Mouse (Mus musculus): ENCODE measurements at regions not wholly inside any gene's neighbourhood (a gene's known extent, or its start where the extent isn't known, plus 50 kb on each side); places are given as distances from the start of the nearest gene placed in this dataset.
A peak's percentile ranks its signal among the peaks of the same experiment; 100 is the strongest.

GRCm38 (mm10) chr8:103270815-103271553 is 485.5 kb upstream of the Cdh11 start:
- no peaks in the 10 kb centered on the region for H3K27me3 ChIP-seq (replicated peaks; ENCODE audit: control insufficient read depth, insufficient read depth, low read length)
- no peaks in the 10 kb centered on the region for H3K9me3 ChIP-seq (ENCODE audit: control insufficient read depth)
- no peak overlapping the region for H3K9ac ChIP-seq (ENCODE audit: low read depth, low read length)
- no peak overlapping the region for H3K27ac ChIP-seq (ENCODE audit: low read depth, low read length)
- no peak for TF ChIP-seq CTCF (IDR thresholded peaks at IDR 0.05; ENCODE audit: low read depth)
- WGBS = 78% methylated on average over 9 of the region's 9 CpGs
- no peak overlapping the region for H3K4me2 ChIP-seq (replicated peaks; ENCODE audit: low read depth)
- no peak for ATAC-seq
- H3K36me3 ChIP-seq (ENCODE audit: control insufficient read depth, insufficient read depth) = no peaks in the 10 kb centered on the region
- H3K4me1 ChIP-seq (replicated peaks; ENCODE audit: control insufficient read depth, insufficient read depth, low read length) = peaks cover 3% of the 10 kb centered on the region; the same call in 1 of the 2 replicates
- H3K4me3 ChIP-seq (ENCODE audit: low read depth, low read length) = no peak overlapping the region

- no peak for ATAC-seq
- TF ChIP-seq CTCF (IDR thresholded peaks at IDR 0.05; ENCODE audit: low read depth) = no peak
- 38% methylated on average over 5 of the region's 5 CpGs for WGBS
- Histone ChIP-seq H3K27ac (ENCODE audit: low read depth, low read length) (peak overlapping the region; percentile 50; the same call in 1 of the 2 replicates), H3K4me1 (replicated peaks; ENCODE audit: control insufficient read depth, insufficient read depth, low read length) (peaks cover 3% of the 10 kb centered on the region; the same call in 1 of the 2 replicates), H3K27me3 (replicated peaks; ENCODE audit: control insufficient read depth, insufficient read depth, low read length) (no peaks in the 10 kb centered on the region), H3K9ac (ENCODE audit: low read depth, low read length) (no peak overlapping the region), H3K4me3 (ENCODE audit: low read depth, low read length) (no peak overlapping the region), H3K9me3 (ENCODE audit: control insufficient read depth) (no peaks in the 10 kb centered on the region), H3K4me2 (replicated peaks; ENCODE audit: low read depth) (no peak overlapping the region), H3K36me3 (ENCODE audit: control insufficient read depth, insufficient read depth) (no peaks in the 10 kb centered on the region)
These were observed 487.1 kb upstream of the Cdh11 start for GRCm38 (mm10) chr8:103272305-103273079.

GRCm38 (mm10) chr8:103273476-103273875 is 488.0 kb upstream of the Cdh11 start:
- WGBS = 38% methylated on average over 2 of the region's 2 CpGs
- Histone ChIP-seq H3K9me3 (ENCODE audit: control insufficient read depth) (no peaks in the 10 kb centered on the region), H3K4me3 (ENCODE audit: low read depth, low read length) (no peak overlapping the region), H3K27me3 (replicated peaks; ENCODE audit: control insufficient read depth, insufficient read depth, low read length) (no peaks in the 10 kb centered on the region), H3K27ac (ENCODE audit: low read depth, low read length) (peak overlapping the region; percentile 62), H3K36me3 (ENCODE audit: control insufficient read depth, insufficient read depth) (no peaks in the 10 kb centered on the region), H3K4me2 (replicated peaks; ENCODE audit: low read depth) (no peak overlapping the region), H3K4me1 (replicated peaks; ENCODE audit: control insufficient read depth, insufficient read depth, low read length) (peaks cover 3% of the 10 kb centered on the region; the same call in 1 of the 2 replicates), H3K9ac (ENCODE audit: low read depth, low read length) (no peak overlapping the region)
- ATAC-seq = peak; percentile 99
- TF ChIP-seq CTCF (IDR thresholded peaks at IDR 0.05; ENCODE audit: low read depth) = no peak

- H3K4me1 ChIP-seq (replicated peaks; ENCODE audit: control insufficient read depth, insufficient read depth, low read length) = no peaks in the 10 kb centered on the region
- H3K9me3 ChIP-seq (ENCODE audit: control insufficient read depth) = no peaks in the 10 kb centered on the region
- WGBS = 34% methylated on average over 1 of the region's 1 CpGs
- H3K27me3 ChIP-seq (replicated peaks; ENCODE audit: control insufficient read depth, insufficient read depth, low read length) = no peaks in the 10 kb centered on the region
- no peak overlapping the region for H3K27ac ChIP-seq (ENCODE audit: low read depth, low read length)
- no peak overlapping the region for H3K4me2 ChIP-seq (replicated peaks; ENCODE audit: low read depth)
- H3K4me3 ChIP-seq (ENCODE audit: low read depth, low read length) = no peak overlapping the region
- no peak for ATAC-seq
- no peak for TF ChIP-seq CTCF (IDR thresholded peaks at IDR 0.05; ENCODE audit: low read depth)
- no peaks in the 10 kb centered on the region for H3K36me3 ChIP-seq (ENCODE audit: control insufficient read depth, insufficient read depth)
- H3K9ac ChIP-seq (ENCODE audit: low read depth, low read length) = no peak overlapping the region
These were observed 496.4 kb upstream of the Cdh11 start for GRCm38 (mm10) chr8:103281801-103282200.

- H3K27me3 ChIP-seq (replicated peaks; ENCODE audit: control insufficient read depth, insufficient read depth, low read length) = no peaks in the 10 kb centered on the region
- ATAC-seq = no peak
- no peak overlapping the region for H3K9ac ChIP-seq (ENCODE audit: low read depth, low read length)
- H3K4me3 ChIP-seq (ENCODE audit: low read depth, low read length) = no peak overlapping the region
- no peaks in the 10 kb centered on the region for H3K9me3 ChIP-seq (ENCODE audit: control insufficient read depth)
- no peaks in the 10 kb centered on the region for H3K36me3 ChIP-seq (ENCODE audit: control insufficient read depth, insufficient read depth)
- no peaks in the 10 kb centered on the region for H3K4me1 ChIP-seq (replicated peaks; ENCODE audit: control insufficient read depth, insufficient read depth, low read length)
- WGBS = 72% methylated on average over 12 of the region's 12 CpGs
- no peak overlapping the region for H3K27ac ChIP-seq (ENCODE audit: low read depth, low read length)
- no peak overlapping the region for H3K4me2 ChIP-seq (replicated peaks; ENCODE audit: low read depth)
- no peak for TF ChIP-seq CTCF (IDR thresholded peaks at IDR 0.05; ENCODE audit: low read depth)
These were observed 503.1 kb upstream of the Cdh11 start for GRCm38 (mm10) chr8:103288561-103288974.

GRCm38 (mm10) chr8:103292896-103293295 is 507.5 kb upstream of the Cdh11 start:
- H3K4me3 ChIP-seq (ENCODE audit: low read depth, low read length) = no peak overlapping the region
- WGBS = 75% methylated on average over 2 of the region's 2 CpGs
- H3K27ac ChIP-seq (ENCODE audit: low read depth, low read length) = no peak overlapping the region
- no peaks in the 10 kb centered on the region for H3K9me3 ChIP-seq (ENCODE audit: control insufficient read depth)
- H3K27me3 ChIP-seq (replicated peaks; ENCODE audit: control insufficient read depth, insufficient read depth, low read length) = no peaks in the 10 kb centered on the region
- no peak overlapping the region for H3K4me2 ChIP-seq (replicated peaks; ENCODE audit: low read depth)
- no peak for ATAC-seq
- H3K9ac ChIP-seq (ENCODE audit: low read depth, low read length) = no peak overlapping the region
- H3K4me1 ChIP-seq (replicated peaks; ENCODE audit: control insufficient read depth, insufficient read depth, low read length) = no peaks in the 10 kb centered on the region
- H3K36me3 ChIP-seq (ENCODE audit: control insufficient read depth, insufficient read depth) = no peaks in the 10 kb centered on the region
- TF ChIP-seq CTCF (IDR thresholded peaks at IDR 0.05; ENCODE audit: low read depth) = no peak

All from intestine, postnatal 0 days (tissue).